Mouse (Mus musculus) 3134 (cell line): ENCODE data around the gene Eng.

Experiments
- DNase-seq: peaks from one replicate; pipeline ENCODE4 v3.0.0-alpha.2; 2011; ENCODE audit warnings: low spot score; ENCODE audit not compliant: insufficient read length; ENCODE audit errors: extremely low read depth

The Eng gene

GRCm38 (mm10) chr2:32620682-32621516 lies 25.5 kb upstream of the Eng start:
- DNase-seq: no peak

DNA sequence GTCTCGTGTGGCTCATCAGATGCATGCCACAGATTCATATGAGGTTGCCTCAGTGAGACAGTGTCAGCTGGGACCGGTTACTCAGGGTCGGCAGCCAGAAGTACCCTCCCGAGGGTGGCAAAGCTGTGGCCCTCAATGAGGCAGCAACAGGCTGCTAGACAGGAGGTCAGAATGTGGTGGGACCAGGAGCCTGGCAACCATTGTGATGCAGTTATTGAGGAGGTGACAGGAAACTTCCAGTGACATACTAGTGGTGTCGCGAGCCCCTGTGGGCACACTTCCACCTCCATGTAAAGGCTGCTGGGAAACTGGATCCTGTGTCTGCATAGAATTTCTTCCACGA lies 24.9 kb upstream of the Eng start, which contains the start of gene Ak1:
Gene Ak1, plus strand, starts transcription at position 242 of the 343 bp plus-strand sequence.
- no peak for DNase-seq

GRCm38 (mm10) chr2:32624111-32624748 lies 22.2 kb upstream of the Eng start:
- DNase-seq: no peak

- DNase-seq: peak; percentile 58
Measured at GRCm38 (mm10) chr2:32625212-32625872, 21.1 kb upstream of the Eng start.

DNA sequence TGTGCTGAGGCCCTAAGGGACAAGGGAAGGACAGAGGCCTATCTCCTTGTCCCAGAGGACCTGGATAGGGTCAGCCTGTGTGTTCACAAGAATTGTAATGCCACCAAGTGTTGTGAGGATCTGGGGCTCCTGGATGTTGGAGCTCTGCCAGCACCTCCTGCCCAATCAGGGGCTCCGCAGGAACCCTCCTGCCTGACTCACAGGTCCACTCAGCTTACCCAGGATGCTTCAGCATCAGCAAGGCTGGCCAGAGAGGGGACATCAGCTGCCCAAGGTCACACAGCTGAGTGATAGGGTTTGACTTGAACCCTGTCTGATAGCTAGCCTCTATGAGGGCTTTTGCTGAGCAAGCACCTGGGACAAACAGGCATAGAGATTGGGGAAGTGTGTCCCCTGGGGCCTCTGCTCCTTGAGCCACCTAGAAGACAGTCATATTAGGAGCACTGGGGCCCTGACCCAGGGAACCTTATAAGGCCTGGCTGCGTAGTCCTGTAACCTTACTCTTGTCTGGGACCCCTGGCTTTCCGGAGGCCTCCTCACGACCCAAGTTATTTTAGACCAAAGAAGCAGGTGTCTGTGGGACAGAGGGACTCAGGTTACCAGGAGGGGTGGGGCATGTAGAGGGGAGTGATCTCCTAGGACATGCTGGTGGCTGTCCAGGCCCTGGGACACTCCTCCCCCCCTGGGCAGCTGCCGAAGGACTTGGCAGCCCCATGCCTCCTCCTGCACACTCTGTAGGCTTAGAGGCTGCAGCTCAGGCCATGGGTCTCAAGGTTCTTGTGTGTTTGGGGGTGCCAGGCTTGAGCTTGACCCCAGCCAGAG lies 20.3 kb upstream of the Eng start:
- peak; percentile 53 for DNase-seq

DNA sequence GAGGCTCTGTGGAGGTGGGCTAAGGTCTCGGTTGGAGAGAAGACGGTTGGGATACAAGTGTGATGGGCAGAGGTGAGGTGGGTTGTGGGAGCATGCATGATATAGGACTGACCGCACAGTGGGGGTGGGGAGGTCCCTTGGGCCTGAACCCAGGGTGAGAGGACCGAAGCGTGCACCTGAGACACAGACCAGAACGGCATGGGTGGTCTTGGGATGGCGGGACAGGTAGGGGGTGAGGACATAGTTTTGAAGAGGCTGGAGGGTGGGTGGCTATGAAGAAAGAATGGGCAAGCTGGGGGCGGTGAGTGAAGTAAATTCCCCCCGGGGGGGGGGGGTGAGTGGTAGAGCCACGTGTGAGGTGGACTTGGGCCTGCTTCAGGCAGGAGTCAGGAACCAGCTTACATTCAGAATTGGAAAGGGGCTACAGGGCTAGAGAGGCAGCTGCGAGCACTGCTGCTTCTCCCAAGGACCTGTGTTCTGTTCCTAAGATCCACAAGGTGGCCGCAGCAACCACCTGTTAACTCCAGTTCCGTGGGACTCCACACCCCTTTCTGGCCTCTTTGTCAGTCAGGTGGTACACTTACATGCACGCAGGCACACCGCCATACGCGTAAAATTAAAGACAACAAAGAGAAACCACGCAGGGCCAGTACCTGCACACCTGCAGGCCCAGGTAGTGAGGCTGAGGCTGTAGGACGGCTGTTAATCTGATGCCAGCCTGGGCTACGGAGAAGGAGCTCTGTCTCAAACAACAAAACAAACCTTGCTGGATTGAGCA lies 18.9 kb upstream of the Eng start:
- no peak for DNase-seq

- DNase-seq: no peak
Measured at GRCm38 (mm10) chr2:32628044-32628550, 18.3 kb upstream of the Eng start.

DNA sequence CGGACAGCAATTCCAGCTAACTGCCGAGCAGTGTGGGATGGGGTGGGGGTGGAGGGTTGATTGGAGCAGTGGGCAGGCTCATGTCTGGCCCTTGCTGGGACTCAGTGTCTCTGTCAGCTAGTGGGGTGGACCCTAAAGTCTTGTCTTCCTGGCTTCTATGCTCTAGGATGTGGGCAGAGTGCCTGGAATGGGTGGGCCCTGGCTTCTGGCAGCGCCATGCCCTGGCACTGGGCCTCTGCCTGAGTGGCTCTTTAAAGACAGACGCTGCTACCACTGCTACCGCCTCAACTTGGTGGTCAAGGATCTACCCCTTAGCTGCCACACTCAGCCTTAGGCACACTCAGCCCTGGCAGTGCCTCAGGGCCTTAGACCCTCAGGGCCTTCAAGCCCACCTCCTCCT lies 17.7 kb upstream of the Eng start:
- peak; percentile 82 for DNase-seq

GRCm38 (mm10) chr2:32629276-32629976 lies 17.0 kb upstream of the Eng start:
- peak; percentile 84 for DNase-seq

- no peak for DNase-seq
Measured at GRCm38 (mm10) chr2:32630036-32630435, 16.4 kb upstream of the Eng start.

DNA sequence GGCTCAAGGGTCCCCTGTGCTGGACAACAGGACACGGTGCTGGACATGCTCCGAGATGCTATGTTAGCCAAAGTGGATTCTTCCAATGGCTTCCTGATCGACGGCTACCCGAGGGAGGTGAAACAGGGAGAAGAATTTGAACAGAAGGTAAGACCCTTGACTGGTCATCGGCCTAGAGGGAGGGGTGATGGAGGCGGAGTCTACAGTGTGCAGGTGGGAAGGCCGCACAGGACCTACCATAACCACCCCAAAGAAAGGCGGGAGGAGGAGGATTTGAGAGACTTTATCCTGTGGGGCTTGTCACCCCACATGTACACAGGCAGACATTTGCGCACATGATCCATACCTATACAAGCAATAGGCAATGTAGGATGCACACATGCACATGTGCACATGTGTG lies 15.3 kb upstream of the Eng start:
- DNase-seq: no peak

- DNase-seq: peak; percentile 62
Measured at GRCm38 (mm10) chr2:32631737-32632394, 14.5 kb upstream of the Eng start.

- DNase-seq: peak; percentile 61
Measured at GRCm38 (mm10) chr2:32633660-32634059, 12.7 kb upstream of the Eng start.

- no peak for DNase-seq
Measured at GRCm38 (mm10) chr2:32634277-32635105, 11.9 kb upstream of the Eng start.

DNA sequence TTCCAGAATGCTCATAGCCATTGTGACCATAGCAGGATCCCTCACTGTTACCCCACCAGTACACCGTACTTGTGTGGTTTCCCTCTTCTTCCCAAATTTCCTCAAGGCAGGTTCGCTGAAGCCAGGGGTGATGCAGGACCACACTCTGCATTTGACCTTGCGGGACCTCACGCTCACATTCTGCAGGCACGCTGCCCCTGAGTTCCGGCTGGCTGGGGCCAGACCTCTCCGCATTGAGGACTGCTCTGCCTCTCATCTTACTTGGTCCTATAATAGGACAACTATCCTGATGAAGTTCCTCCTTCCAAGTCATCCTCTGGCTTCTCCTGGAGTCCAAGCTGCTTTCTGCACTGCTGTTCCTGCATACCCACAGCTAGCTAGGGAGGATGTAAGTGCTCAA lies 9.8 kb upstream of the Eng start:
- DNase-seq: no peak

GRCm38 (mm10) chr2:32637778-32638281 lies 8.6 kb upstream of the Eng start:
- DNase-seq: no peak

DNA sequence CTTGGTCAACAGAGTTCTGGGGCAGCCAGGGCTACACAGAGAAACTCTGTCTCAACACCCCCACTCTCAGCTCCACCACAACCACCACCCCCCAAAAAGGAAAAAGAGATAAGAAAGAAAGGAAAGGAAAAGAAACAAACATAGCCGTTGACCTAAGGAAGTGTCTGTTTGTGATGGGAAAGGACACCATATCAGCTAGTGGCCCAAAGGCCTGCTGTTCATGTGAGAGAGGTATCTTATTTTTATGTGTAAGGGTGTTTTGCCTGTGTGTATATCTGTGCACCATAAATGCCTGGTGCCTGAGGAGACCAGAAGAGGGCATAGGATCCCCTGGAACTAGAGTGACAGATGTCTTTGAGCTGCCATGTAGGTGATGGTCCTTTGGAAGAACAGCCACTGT lies 6.8 kb upstream of the Eng start:
- no peak for DNase-seq
